Mouse (Mus musculus) cerebellum, postnatal 25 days (tissue): Measurements from ENCODE around the gene Gm16430.
"Not testable (repeated sequence)": the region's sequence is repeated elsewhere in the genome, so short reads cannot be mapped to it uniquely, and the experiment has no call there.

Experiments
- DNase-seq, 2 experiments: peaks; one replicate each; pipeline ENCODE4 v3.0.0; 2021; ENCODE audit warnings: mixed read lengths in 2 of 2

Gene Gm16430

GRCm38 (mm10) chrX:54621911-54622310 lies at the start of gene Gm16430:
Gene Gm16430, plus strand, starts transcription at chrX:54622211.
- DNase-seq, result not testable (repeated sequence)
